Mouse (Mus musculus) kidney, embryonic 15.5 days (tissue): ENCODE data around the gene H2-K1. TPM values are rescaled to one million over a fixed set of nuclear protein-coding genes. Genes with fewer than 3 reads are reported as not detected.
A peak's percentile ranks its signal among the peaks of the same experiment; 100 is the strongest.
"Not testable (repeated sequence)": the region's sequence is repeated elsewhere in the genome, so short reads cannot be mapped to it uniquely, and the experiment has no call there.

Experiments
- ATAC-seq: fragments of 200-750 bp; cut with Nextera tagmentation; replicated peaks from 2 replicates; pipeline ENCODE4 v1.8.0; 2017; ENCODE audit warnings: moderate TSS enrichment; ENCODE audit not compliant: low FRiP score
- H3K27ac ChIP-seq: fragments of 300-500 bp; sonication (generic); 2 replicates; pipeline ENCODE4 v1.5.1; 2015; ENCODE audit warnings: mild to moderate bottlenecking, inconsistent platforms
- H3K27me3 ChIP-seq: fragments of 300-500 bp; sonication (generic); 2 replicates; pipeline ENCODE4 v1.6.1; 2015; ENCODE audit warnings: inconsistent platforms
- H3K36me3 ChIP-seq: fragments of 300-500 bp; sonication (generic); 2 replicates; pipeline ENCODE4 v1.6.1; 2015; ENCODE audit warnings: inconsistent platforms
- H3K4me1 ChIP-seq: fragments of 300-500 bp; sonication (generic); 2 replicates; pipeline ENCODE4 v1.6.1; 2015; ENCODE audit warnings: inconsistent platforms
- H3K4me2 ChIP-seq: fragments of 300-500 bp; sonication (generic); 2 replicates; pipeline ENCODE4 v1.6.1; 2015; ENCODE audit warnings: moderate library complexity, mild to moderate bottlenecking, inconsistent platforms
- H3K4me3 ChIP-seq: fragments of 300-500 bp; sonication (generic); replicated peaks from 2 replicates; pipeline ENCODE4 v1.5.1; 2015; ENCODE audit warnings: mild to moderate bottlenecking, inconsistent platforms
- H3K9ac ChIP-seq: fragments of 300-500 bp; sonication (generic); 2 replicates; pipeline ENCODE4 v1.6.1; 2015; ENCODE audit warnings: mild to moderate bottlenecking, inconsistent platforms
- H3K9me3 ChIP-seq: fragments of 300-500 bp; sonication (generic); replicated peaks from 2 replicates; pipeline ENCODE4 v1.6.1; 2016; ENCODE audit warnings: inconsistent platforms
- WGBS: fragments of 180-500 bp; shearing (Covaris S2); methylation state at CpG from one replicate; pipeline ENCODE4 v1.1.7; 2015; ENCODE audit warnings: mixed read lengths; 5-methylcytosine and 5-hydroxymethylcytosine counted together
- polyA plus RNA-seq: library from polyadenylated mRNA; unstranded; fragments of >200 nt; fragmentation: Nextera tagmentation; extraction: Ambion mirVana; gene quantifications from 2 replicates; pipeline ENCODE4 v1.2.1, GENCODE M21; 2015

Gene H2-K1
- polyA plus RNA-seq, 1 experiment from 2014 or later: 27.2 TPM

GRCm38 (mm10) chr17:34000796-34001195, 649 bp upstream of the H2-K1 start:
- ATAC-seq, H3K9me3 ChIP-seq, H3K27ac ChIP-seq, H3K36me3 ChIP-seq, H3K4me3 ChIP-seq: not testable (repeated sequence)
- H3K27me3 ChIP-seq: peaks cover 65% of the 10 kb centered on the region
- WGBS: 67% methylated on average over 2 of the region's 2 CpGs
- H3K4me2 ChIP-seq: peak overlapping the region; percentile 97
- H3K4me1 ChIP-seq: peaks cover 15% of the 10 kb centered on the region
- 0 out of 2 replicates have a peak overlapping the region, but pooled peaks have one; percentile 37 for H3K9ac ChIP-seq

GRCm38 (mm10) chr17:33999341-34000149, 602 bp downstream of the H2-K1 start:
- H3K9me3 ChIP-seq: no peaks in the 10 kb centered on the region
- H3K27ac ChIP-seq: no peak overlapping the region

DNA sequence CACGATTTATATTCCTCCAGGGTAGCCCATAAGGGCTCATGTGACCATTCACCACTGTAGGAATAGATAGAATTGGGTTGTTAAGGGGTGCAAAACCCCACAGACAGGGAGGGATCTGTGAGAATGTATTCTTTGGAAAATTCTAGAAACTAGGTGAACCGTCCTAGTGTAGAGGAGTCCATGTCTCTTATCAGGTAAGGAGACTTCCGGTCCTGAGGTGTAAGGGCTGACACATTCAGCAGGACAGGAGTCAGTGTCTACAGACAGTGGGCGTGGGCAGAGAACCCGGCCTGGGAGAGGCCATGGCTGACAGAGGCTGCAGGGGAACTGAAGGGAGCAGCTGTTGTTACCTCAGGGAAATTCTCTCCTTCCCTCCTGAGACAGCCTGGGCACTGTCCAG, 1.4 kb downstream of the H2-K1 start:
- peaks cover 54% of the 10 kb centered on the region for H3K27me3 ChIP-seq
- not testable (repeated sequence) for H3K4me3 ChIP-seq, H3K4me2 ChIP-seq, H3K9ac ChIP-seq, ATAC-seq, H3K27ac ChIP-seq, H3K36me3 ChIP-seq, H3K9me3 ChIP-seq
- WGBS: 54% methylated on average over 5 of the region's 5 CpGs
- H3K4me1 ChIP-seq: peaks cover 15% of the 10 kb centered on the region

More at GRCm38 (mm10) chr17:33999341-34000149, 602 bp downstream of the H2-K1 start:
- H3K36me3 ChIP-seq: no peaks in the 10 kb centered on the region
- H3K4me3 ChIP-seq: peak overlapping the region; percentile 59
- peak overlapping the region; percentile 97 for H3K4me2 ChIP-seq
- peaks cover 15% of the 10 kb centered on the region for H3K4me1 ChIP-seq
- peaks cover 58% of the 10 kb centered on the region for H3K27me3 ChIP-seq
- peak; percentile 65 for ATAC-seq
- H3K9ac ChIP-seq: peak overlapping the region; percentile 37
- 1% methylated on average over 87 of the region's 87 CpGs for WGBS

GRCm38 (mm10) chr17:33997025-33997424, 3.1 kb downstream of the H2-K1 start:
- not testable (repeated sequence) for H3K4me3 ChIP-seq, H3K9ac ChIP-seq, ATAC-seq, H3K9me3 ChIP-seq, H3K36me3 ChIP-seq, H3K27ac ChIP-seq, H3K4me2 ChIP-seq
- 88% methylated on average over 2 of the region's 2 CpGs for WGBS
- peaks cover 15% of the 10 kb centered on the region for H3K4me1 ChIP-seq
- peaks cover 49% of the 10 kb centered on the region for H3K27me3 ChIP-seq

DNA sequence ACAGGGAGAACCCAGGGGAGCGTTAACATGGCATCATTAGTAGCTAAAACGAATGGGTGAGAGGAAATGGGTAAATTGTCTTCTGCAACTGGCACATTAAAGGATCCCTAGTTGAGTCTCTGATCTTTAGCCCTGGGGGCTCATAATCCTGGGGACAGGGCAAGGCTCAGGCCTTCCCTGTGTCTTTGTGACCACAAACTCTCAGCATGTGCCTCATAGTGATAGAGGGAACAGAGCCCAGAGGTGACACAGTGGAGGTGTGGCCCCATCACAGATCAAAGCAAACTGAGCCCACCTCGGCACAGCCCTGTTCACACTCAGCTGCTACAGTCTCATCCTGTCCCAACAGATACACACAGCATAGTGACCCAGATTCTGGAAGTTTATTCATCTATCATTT, 4.5 kb downstream of the H2-K1 start:
- Histone ChIP-seq H3K4me2 (no peak overlapping the region), H3K36me3 (no peaks in the 10 kb centered on the region), H3K27me3 (peaks cover 36% of the 10 kb centered on the region), H3K4me1 (peaks cover 15% of the 10 kb centered on the region), H3K9ac (no peak overlapping the region), H3K27ac (no peak overlapping the region), H3K4me3 (no peak overlapping the region), H3K9me3 (no peaks in the 10 kb centered on the region)
- no peak for ATAC-seq
- WGBS: 32% methylated on average over 3 of the region's 3 CpGs

GRCm38 (mm10) chr17:33994959-33995358, 5.2 kb downstream of the H2-K1 start:
- H3K9me3 ChIP-seq: no peaks in the 10 kb centered on the region
- H3K9ac ChIP-seq: no peak overlapping the region
- H3K4me3 ChIP-seq: no peak overlapping the region
- peaks cover 9% of the 10 kb centered on the region for H3K4me1 ChIP-seq
- no peak overlapping the region for H3K4me2 ChIP-seq
- H3K36me3 ChIP-seq: no peaks in the 10 kb centered on the region
- peaks cover 29% of the 10 kb centered on the region for H3K27me3 ChIP-seq
- ATAC-seq: no peak
- WGBS: 87% methylated on average over 8 of the region's 8 CpGs
- H3K27ac ChIP-seq: no peak overlapping the region

DNA sequence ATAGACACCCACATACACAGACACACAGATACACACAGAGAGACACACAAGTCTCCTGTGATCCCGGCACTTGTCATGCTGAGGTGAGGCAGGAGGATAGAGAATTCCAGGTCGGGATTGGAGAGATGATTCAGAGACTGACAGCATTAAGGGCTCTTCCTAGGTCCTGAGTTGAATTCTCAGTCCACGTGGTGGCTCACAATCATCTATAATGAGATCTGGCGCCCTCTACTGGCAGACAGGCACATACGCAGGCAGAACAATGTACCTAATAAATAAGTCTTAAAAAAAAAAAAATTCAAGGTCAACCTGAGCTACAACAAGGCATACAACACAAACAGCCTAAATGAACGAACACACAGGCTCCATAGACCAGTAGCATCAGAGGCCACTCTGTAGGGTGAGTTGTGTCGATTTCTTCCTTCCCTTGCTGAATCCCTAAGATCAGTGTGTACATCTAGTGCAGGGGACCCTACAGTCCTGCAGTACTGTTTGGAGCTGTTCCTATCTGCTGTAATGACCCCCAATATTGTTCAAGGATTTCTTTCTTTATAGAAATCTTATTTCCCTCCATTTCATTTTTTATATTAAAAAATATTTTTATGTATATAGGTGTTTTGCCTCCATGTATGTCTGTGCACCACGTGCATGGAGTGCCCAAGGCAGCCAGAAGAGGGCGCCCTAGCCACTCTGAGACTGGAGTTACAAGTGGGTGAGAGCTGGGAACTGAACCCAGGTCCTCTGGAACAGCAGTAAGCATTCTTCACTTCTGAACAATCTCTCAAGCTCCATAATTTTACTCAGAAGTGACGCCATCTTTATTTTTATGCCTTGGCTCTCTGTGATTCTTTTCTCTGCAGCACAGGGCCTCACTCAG, 8.1 kb downstream of the H2-K1 start:
- no peaks in the 10 kb centered on the region for H3K36me3 ChIP-seq
- H3K4me1 ChIP-seq: no peaks in the 10 kb centered on the region
- no peak overlapping the region for H3K4me3 ChIP-seq
- ATAC-seq: no peak
- WGBS: 33% methylated on average over 10 of the region's 10 CpGs
- H3K27ac ChIP-seq: no peak overlapping the region
- H3K27me3 ChIP-seq: peaks cover 8% of the 10 kb centered on the region
- H3K9me3 ChIP-seq: no peaks in the 10 kb centered on the region
- H3K4me2 ChIP-seq: no peak overlapping the region
- H3K9ac ChIP-seq: no peak overlapping the region

- WGBS: 11% methylated on average over 8 of the region's 8 CpGs
- not testable (repeated sequence) for H3K27ac ChIP-seq, ATAC-seq, H3K9me3 ChIP-seq, H3K36me3 ChIP-seq, H3K9ac ChIP-seq, H3K4me3 ChIP-seq
- Histone ChIP-seq H3K27me3 (peaks cover 39% of the 10 kb centered on the region), H3K4me1 (peaks cover 30% of the 10 kb centered on the region), H3K4me2 (peak overlapping the region; percentile 81)
Measured at GRCm38 (mm10) chr17:33982136-33982535, 18.0 kb downstream of the H2-K1 start.

DNA sequence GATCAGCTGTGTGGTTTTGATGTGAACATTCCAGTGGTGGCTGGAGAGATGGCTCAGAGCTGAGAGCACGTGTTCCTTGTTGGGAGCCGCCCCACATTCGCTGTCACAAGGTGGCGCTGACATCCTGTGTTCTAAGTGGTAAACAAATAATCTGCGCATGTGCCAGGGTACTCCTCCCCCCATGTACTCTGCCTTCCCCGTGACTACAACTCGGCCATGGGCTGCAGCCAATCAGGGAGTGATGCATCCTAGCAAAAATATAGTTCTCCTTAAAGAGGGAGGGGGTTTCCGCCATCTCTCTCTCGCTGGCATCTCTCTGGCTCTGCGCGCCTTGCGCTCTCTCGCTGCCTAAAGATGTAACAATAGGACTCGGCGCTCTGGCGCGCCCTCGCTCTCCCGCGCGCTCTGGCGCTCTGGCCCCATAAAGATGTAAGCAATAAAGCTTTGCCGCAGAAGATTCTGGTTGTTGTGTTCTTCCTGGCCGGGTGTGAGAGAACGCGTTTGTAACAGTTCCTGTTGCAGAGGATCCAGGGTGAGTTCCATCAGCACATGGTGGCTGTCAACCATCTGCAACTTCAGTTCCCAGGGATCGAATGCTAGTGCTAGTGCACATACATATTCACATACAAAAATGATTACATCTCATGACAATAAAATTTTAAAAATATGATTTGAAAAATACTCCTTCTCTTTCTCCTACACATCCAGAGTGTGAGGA, 18.8 kb downstream of the H2-K1 start:
- H3K9me3 ChIP-seq, H3K36me3 ChIP-seq: not testable (repeated sequence)
- WGBS: under 1% methylated on average over 27 of the region's 27 CpGs
- peak overlapping the region; percentile 57; the same call in 1 of the 2 replicates for H3K9ac ChIP-seq
- peak overlapping the region; percentile 91 for H3K27ac ChIP-seq
- peak overlapping the region; percentile 81 for H3K4me2 ChIP-seq
- H3K4me3 ChIP-seq: peak overlapping the region; percentile 60
- ATAC-seq: peak; percentile 87
- peaks cover 30% of the 10 kb centered on the region for H3K4me1 ChIP-seq
- H3K27me3 ChIP-seq: peaks cover 45% of the 10 kb centered on the region

DNA sequence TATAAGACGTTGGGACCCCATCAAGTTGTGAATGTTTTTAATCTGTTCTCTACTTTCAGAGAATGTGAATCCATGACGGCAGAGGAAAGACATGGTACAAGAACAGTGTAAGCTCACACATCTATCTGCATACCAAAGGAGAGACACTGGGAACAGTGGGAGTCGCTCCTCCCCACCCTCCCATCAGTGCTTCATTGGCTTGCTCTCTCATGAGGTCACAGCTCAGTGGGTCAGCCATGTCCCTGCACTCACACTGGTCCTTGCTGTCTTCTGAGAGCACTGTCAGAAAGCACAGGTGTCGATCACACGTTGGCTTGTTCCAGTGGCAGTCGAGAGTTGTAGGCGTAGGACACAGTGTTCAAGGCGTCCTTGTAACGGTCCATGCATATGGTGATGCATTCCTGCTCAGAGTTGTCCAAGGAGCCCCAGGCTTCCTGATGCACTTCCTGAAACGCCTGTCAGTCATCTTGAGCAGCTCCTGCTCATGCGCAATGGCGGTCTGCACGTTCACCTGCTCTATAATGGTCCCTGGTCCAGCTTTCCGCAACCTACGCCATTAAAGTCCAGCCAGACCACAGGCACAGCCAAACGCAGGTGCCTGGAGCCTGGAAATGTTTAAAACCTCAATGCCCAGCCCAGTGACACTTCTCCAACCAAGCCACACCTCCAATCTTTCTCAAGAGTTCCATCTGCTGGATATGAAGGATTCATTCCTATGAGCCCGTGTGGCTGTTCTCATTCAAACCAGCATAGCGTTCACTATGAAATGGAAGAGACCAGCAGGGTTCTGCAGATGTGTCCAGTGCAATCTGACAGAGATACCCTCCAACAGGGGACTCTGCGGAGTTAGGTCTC, 19.7 kb downstream of the H2-K1 start:
- H3K4me2 ChIP-seq: peak overlapping the region; percentile 81; the same call in 1 of the 2 replicates
- H3K9me3 ChIP-seq: no peaks in the 10 kb centered on the region
- H3K4me1 ChIP-seq: peaks cover 30% of the 10 kb centered on the region
- H3K4me3 ChIP-seq: peak overlapping the region; percentile 60; the same call in 1 of the 2 replicates
- H3K36me3 ChIP-seq: no peaks in the 10 kb centered on the region
- H3K27me3 ChIP-seq: peaks cover 50% of the 10 kb centered on the region
- ATAC-seq: 0 out of 2 replicates have a peak, but pooled peaks have one; percentile 4
- WGBS: 74% methylated on average over 19 of the region's 19 CpGs
- peak overlapping the region; percentile 47 for H3K27ac ChIP-seq
- H3K9ac ChIP-seq: no peak overlapping the region

DNA sequence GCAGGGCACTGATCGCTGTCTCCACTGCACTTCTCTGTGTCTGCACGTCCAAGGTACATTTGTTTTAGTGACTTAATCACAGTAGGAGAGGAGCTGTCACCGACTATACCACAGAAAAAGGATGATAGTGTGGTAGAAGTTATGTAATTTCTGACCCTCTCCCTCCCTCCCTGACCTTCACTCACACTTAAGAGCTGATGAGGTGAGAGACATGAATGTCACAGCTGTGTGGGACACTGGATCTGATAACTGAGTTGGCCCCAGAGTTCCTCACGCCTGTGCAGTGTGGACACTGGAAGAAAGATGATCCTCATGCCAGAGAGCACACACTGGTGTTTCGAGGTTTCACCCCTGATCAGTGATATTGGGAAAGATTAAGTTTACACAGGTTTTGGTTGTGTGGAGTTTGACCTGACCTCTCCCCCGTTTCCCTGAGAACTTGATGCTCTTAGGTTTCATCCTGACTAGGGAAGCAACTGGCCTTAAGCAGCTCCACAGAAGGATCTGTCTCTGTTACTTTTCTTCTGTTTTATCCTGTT, 20.6 kb downstream of the H2-K1 start:
- ATAC-seq: no peak
- H3K4me1 ChIP-seq: peaks cover 30% of the 10 kb centered on the region
- H3K27me3 ChIP-seq: peaks cover 57% of the 10 kb centered on the region
- no peaks in the 10 kb centered on the region for H3K36me3 ChIP-seq
- H3K9me3 ChIP-seq: no peaks in the 10 kb centered on the region
- 53% methylated on average over 6 of the region's 6 CpGs for WGBS
- H3K4me2 ChIP-seq: no peak overlapping the region
- no peak overlapping the region for H3K27ac ChIP-seq
- no peak overlapping the region for H3K4me3 ChIP-seq
- no peak overlapping the region for H3K9ac ChIP-seq
